Mouse (Mus musculus) forebrain, embryonic 14.5 days (tissue): ENCODE data around the gene Wdr91. TPM values are rescaled to one million over a fixed set of nuclear protein-coding genes. Genes with fewer than 3 reads are reported as not detected.

Source experiments
- ATAC-seq: fragments of 200-750 bp; cut with Nextera tagmentation; 2 replicates; pipeline ENCODE4 v1.8.0; 2017; ENCODE audit warnings: mild to moderate bottlenecking, moderate library complexity
- DNase-seq: peaks from one replicate; pipeline ENCODE4 v3.0.0-alpha.2; 2015; ENCODE audit warnings: low spot score
- H3K27ac ChIP-seq: fragments of 300-500 bp; sonication (generic); 2 replicates; pipeline ENCODE4 v1.5.1; 2014; ENCODE audit warnings: low read depth, mild to moderate bottlenecking, control low read depth, low read length, moderate library complexity
- H3K27me3 ChIP-seq: fragments of 300-500 bp; sonication (generic); replicated peaks from 2 replicates; pipeline ENCODE4 v1.6.1; 2014; ENCODE audit warnings: low read length, control low read depth, mixed read lengths; ENCODE audit not compliant: control insufficient read depth, insufficient read depth
- H3K36me3 ChIP-seq: fragments of 300-500 bp; sonication (generic); 2 replicates; pipeline ENCODE4 v1.6.1; 2014; ENCODE audit warnings: low read length, control low read depth; ENCODE audit not compliant: control insufficient read depth, insufficient read depth
- H3K4me1 ChIP-seq: fragments of 300-500 bp; sonication (generic); 2 replicates; pipeline ENCODE4 v1.6.1; 2014; ENCODE audit warnings: antibody characterized with exemption, low read length, control low read depth; ENCODE audit not compliant: control insufficient read depth, insufficient read depth
- H3K4me2 ChIP-seq: fragments of 300-500 bp; sonication (generic); 2 replicates; pipeline ENCODE4 v1.6.1; 2014; ENCODE audit warnings: mild to moderate bottlenecking, control low read depth, low read length
- H3K4me3 ChIP-seq: fragments of 300-500 bp; sonication (generic); 2 replicates; pipeline ENCODE4 v1.5.1; 2014; ENCODE audit warnings: low read depth, low read length, control low read depth
- H3K9ac ChIP-seq: fragments of 300-500 bp; sonication (generic); 2 replicates; pipeline ENCODE4 v1.6.1; 2014; ENCODE audit warnings: mild to moderate bottlenecking, low read length, control low read depth, moderate library complexity
- H3K9me3 ChIP-seq: fragments of 300-500 bp; sonication (generic); replicated peaks from 2 replicates; pipeline ENCODE4 v1.6.1; 2016; ENCODE audit warnings: low read length, control low read depth, mixed read lengths; ENCODE audit not compliant: control insufficient read depth
- WGBS: fragments of 180-500 bp; shearing (Covaris S2); extraction: QIAGEN DNeasy Blood & Tissue Kit; methylation state at CpG from one replicate; pipeline ENCODE4 v1.1.7; 2014; 5-methylcytosine and 5-hydroxymethylcytosine counted together
- polyA plus RNA-seq: library from polyadenylated mRNA; unstranded; fragments of >200 nt; fragmentation: Nextera tagmentation; extraction: Ambion mirVana; gene quantifications from 2 replicates; pipeline ENCODE4 v1.2.1, GENCODE M21; 2014

Wdr91 gene
- polyA plus RNA-seq, 1 experiment from 2014 or later: 11.0 TPM

DNA sequence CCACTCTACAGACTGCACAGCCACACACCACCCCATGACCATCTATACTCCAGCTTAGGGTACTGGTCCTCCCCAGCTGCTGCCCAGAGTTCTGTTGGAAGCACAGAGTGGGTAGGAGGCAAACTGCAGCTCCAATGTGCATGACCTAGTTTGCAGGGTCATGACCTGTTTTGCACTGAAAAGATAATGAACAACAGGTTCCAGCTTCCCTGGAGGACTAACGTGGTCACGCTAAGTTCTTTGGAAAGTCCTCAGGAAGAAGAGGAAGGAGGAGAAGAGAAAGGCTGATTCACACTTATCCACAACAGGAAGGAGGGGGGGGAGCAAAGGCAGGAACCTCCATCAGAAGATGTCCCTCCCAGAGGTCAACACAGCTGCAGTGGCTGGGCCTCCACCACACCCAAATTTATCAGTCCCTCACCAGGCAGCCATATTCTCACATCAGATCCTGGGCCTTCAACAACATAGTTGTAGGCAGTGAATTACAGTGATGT lies 3.5 kb downstream of the Wdr91 start:
- Histone ChIP-seq H3K4me1 (peaks cover 9% of the 10 kb centered on the region), H3K9ac (no peak overlapping the region), H3K4me2 (no peak overlapping the region), H3K27me3 (no peaks in the 10 kb centered on the region), H3K9me3 (no peaks in the 10 kb centered on the region), H3K4me3 (no peak overlapping the region), H3K27ac (no peak overlapping the region), H3K36me3 (peaks cover 40% of the 10 kb centered on the region)
- DNase-seq (no peak), ATAC-seq (no peak)
- 83% methylated on average over 2 of the region's 2 CpGs for WGBS

DNA sequence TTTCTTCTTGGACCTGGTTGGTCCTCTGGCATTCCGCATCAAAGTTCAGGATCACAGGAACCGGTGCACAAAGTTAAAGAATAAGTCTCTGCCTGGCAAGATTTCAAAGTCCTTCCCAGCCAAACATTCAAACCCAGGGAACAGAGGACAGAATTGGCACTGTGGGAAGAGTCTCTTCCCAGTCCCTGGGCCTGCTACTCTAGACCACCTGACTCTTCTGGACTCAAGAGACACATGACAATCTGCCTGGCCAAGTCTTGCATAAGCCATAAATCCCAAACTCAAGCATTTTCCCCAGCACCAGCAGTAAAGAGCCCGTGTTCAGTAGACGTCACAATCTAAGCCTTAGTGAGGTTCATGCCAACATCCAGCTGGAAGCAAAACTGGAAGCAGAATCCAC lies 4.0 kb downstream of the Wdr91 start:
- Histone ChIP-seq H3K27ac (no peak overlapping the region), H3K9me3 (no peaks in the 10 kb centered on the region), H3K4me2 (no peak overlapping the region), H3K4me3 (no peak overlapping the region), H3K27me3 (no peaks in the 10 kb centered on the region), H3K36me3 (peaks cover 44% of the 10 kb centered on the region), H3K9ac (no peak overlapping the region), H3K4me1 (peaks cover 9% of the 10 kb centered on the region)
- WGBS: 91% methylated on average over 4 of the region's 4 CpGs
- ATAC-seq (no peak), DNase-seq (no peak)

DNA sequence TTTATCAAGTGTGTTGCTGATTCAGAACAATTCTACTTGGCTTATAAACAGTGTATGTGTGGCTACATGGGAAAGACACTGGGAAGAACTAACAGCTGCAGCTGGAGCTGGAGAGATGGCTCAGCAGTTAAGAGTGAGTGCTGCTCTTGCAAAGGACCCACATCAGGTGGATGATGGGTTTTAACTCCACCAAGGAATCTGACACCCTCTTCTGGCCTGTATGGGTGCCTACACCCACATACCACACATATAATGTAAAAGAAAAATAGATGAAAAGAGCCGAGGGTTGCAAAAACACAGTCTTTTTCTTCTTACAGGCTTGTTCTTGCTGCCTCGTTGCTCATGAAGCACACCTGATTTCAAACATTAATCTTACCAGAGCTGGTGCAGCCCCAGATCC lies 4.6 kb downstream of the Wdr91 start:
- H3K9me3 ChIP-seq: no peaks in the 10 kb centered on the region
- DNase-seq (no peak), ATAC-seq (no peak)
- H3K4me1 ChIP-seq: peaks cover 9% of the 10 kb centered on the region
- H3K27me3 ChIP-seq: no peaks in the 10 kb centered on the region
- WGBS: 83% methylated on average over 2 of the region's 2 CpGs
- H3K4me2 ChIP-seq: no peak overlapping the region
- no peak overlapping the region for H3K27ac ChIP-seq
- H3K9ac ChIP-seq: no peak overlapping the region
- no peak overlapping the region for H3K4me3 ChIP-seq
- H3K36me3 ChIP-seq: peaks cover 44% of the 10 kb centered on the region

DNA sequence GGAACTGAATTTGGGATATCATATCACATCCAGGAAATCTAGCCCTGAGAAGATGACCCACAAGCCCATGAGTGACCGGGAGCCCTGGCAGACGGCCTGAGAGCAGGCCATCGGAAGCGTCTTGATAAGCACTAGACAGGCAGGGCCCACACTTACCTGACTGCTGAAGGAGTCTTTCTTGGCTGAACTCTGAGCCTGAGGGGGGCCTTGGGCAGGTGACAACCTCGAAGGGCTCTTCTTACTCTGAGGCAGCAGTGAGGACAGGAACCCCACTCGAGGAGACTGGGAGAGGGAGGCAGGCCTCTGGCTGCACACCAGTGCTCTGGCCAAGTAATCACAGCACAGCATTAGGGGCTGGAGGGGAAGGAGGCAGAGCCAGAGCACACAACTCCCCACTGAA lies 6.3 kb downstream of the Wdr91 start:
- Histone ChIP-seq H3K27me3 (no peaks in the 10 kb centered on the region), H3K4me3 (no peak overlapping the region), H3K27ac (no peak overlapping the region), H3K9me3 (no peaks in the 10 kb centered on the region), H3K4me2 (no peak overlapping the region), H3K4me1 (peaks cover 2% of the 10 kb centered on the region; the same call in 1 of the 2 replicates), H3K9ac (no peak overlapping the region), H3K36me3 (peaks cover 58% of the 10 kb centered on the region)
- no peak for DNase-seq
- ATAC-seq: no peak
- 91% methylated on average over 6 of the region's 6 CpGs for WGBS

DNA sequence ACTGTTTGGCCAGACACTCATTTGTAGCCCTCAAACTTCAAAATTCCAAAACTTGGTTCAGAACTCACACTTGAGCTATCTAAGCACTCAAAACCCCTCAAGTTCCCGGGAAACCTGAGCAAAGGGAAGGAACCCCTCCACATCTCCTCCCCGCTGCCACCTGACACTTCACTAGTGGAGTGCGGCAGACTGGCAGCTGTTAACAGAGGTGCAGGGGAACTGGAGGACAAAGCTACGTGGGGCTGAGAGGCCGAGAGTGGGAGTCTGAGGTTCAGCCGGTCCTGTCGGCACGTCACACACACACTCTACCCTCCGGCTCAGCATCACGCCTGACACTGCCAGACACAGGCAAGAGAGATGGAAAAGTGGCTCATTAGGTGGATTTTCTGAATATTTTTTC lies 6.8 kb downstream of the Wdr91 start:
- Histone ChIP-seq H3K36me3 (peaks cover 63% of the 10 kb centered on the region), H3K4me1 (no peaks in the 10 kb centered on the region), H3K27ac (no peak overlapping the region), H3K9me3 (no peaks in the 10 kb centered on the region), H3K4me3 (no peak overlapping the region), H3K4me2 (no peak overlapping the region), H3K9ac (no peak overlapping the region), H3K27me3 (no peaks in the 10 kb centered on the region)
- ATAC-seq (no peak), DNase-seq (no peak)
- 81% methylated on average over 10 of the region's 10 CpGs for WGBS

DNA sequence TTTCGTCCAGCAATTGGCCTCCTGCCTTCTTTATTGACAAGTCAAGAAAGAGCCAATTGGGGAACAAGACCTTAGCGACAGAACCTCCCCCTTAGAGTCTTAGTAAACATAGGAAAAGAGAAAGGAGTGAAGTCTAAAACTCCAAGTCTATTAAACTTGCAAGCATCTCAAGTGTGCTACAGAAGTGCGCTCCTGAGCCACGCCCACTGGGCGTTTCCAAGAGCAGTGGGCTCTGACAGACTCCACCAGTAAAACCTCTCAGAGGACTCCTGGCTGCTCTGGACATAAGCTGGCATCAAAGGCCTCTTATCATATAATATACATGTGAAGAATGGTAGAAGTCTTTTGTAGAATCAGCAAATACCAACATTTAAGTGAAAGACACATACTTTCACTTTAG lies 7.2 kb downstream of the Wdr91 start:
- Histone ChIP-seq H3K27ac (no peak overlapping the region), H3K4me2 (no peak overlapping the region), H3K9ac (no peak overlapping the region), H3K4me3 (no peak overlapping the region), H3K4me1 (no peaks in the 10 kb centered on the region), H3K9me3 (no peaks in the 10 kb centered on the region), H3K36me3 (peaks cover 63% of the 10 kb centered on the region), H3K27me3 (no peaks in the 10 kb centered on the region)
- DNase-seq: no peak
- 86% methylated on average over 5 of the region's 5 CpGs for WGBS
- ATAC-seq: no peak

DNA sequence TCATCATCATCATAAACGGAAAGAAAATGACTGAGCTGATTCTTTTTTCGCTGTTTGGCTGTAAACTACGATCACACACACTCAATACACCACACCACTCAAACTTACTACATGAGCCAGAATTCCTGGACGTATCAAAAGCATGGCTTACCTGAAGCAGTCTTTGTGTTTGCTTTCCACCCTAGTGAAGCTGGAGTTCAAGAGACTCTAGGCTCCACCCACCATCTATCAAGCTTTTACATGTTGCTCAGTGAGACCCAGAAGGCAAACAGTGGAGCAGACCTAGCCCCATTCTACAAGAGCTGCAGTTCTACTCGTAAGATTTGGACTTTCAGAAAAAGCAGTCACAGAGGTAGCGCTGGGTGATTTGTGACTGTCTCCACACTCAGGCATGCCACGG lies 8.1 kb downstream of the Wdr91 start:
- DNase-seq (no peak), ATAC-seq (no peak)
- H3K4me2 ChIP-seq: no peak overlapping the region
- peaks cover 57% of the 10 kb centered on the region for H3K36me3 ChIP-seq
- no peak overlapping the region for H3K4me3 ChIP-seq
- no peak overlapping the region for H3K9ac ChIP-seq
- H3K9me3 ChIP-seq: no peaks in the 10 kb centered on the region
- no peaks in the 10 kb centered on the region for H3K27me3 ChIP-seq
- 92% methylated on average over 7 of the region's 7 CpGs for WGBS
- H3K4me1 ChIP-seq: no peaks in the 10 kb centered on the region
- no peak overlapping the region for H3K27ac ChIP-seq

DNA sequence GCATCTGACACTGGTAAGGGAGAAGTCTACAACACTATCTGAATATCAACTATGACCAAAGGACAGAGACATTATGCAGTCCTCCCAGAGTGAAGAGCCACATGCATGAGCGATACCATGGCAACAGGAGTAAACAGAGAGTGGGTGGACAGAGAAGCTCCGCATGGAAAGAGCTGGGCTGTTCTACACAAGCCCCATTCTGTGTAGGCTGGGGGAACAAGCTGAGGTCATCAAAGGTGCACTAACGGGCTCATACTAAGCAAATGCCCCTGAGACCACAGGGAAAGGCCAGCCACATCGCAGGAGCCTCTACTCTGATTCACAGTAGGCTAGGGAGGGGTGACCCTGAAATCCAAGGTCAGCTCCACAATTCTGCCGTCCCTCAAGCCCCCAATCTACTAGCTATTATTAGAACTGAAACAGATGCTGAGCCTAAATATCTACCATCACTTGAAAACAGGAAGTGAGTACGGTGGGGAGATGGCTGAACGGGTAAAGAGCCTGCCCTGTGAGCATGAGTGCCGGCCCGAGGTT lies 8.7 kb downstream of the Wdr91 start:
- no peak for ATAC-seq
- H3K27ac ChIP-seq: no peak overlapping the region
- DNase-seq: no peak
- H3K9ac ChIP-seq: no peak overlapping the region
- H3K36me3 ChIP-seq: peaks cover 51% of the 10 kb centered on the region
- no peak overlapping the region for H3K4me3 ChIP-seq
- H3K4me2 ChIP-seq: no peak overlapping the region
- H3K27me3 ChIP-seq: no peaks in the 10 kb centered on the region
- H3K4me1 ChIP-seq: no peaks in the 10 kb centered on the region
- WGBS: 79% methylated on average over 9 of the region's 9 CpGs
- no peaks in the 10 kb centered on the region for H3K9me3 ChIP-seq

DNA sequence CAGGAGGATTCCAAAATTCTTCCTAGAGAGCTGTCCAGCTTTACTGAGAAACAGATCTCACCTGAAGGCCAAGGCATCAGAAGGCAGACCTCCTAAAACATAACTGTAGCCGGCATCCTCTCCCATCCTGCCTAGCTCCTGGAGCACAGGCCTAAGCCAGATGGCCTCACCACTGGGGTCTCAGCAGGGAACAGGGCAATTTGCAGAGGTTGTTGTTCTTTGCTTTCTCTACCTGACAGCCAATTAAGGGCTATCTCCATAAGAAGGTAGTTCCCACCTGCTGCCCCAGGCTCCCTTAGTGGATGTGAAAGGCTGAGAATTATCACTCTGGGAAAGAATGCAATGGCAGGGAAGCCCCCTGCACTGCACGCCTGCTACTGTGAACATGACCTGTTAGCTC lies 9.7 kb downstream of the Wdr91 start:
- Histone ChIP-seq H3K27me3 (no peaks in the 10 kb centered on the region), H3K4me3 (no peak overlapping the region), H3K9ac (no peak overlapping the region), H3K36me3 (peaks cover 46% of the 10 kb centered on the region), H3K4me1 (no peaks in the 10 kb centered on the region), H3K27ac (no peak overlapping the region), H3K4me2 (no peak overlapping the region), H3K9me3 (no peaks in the 10 kb centered on the region)
- no peak for DNase-seq
- no peak for ATAC-seq
- WGBS: 68% methylated on average over 2 of the region's 2 CpGs
